Mouse (Mus musculus): ENCODE data around the gene Gse1. TPM values are rescaled to one million over a fixed set of nuclear protein-coding genes. Genes with fewer than 3 reads are reported as not detected.

Gene Gse1
- polyA plus RNA-seq, 1 experiment, result 17.1 TPM

GRCm38 (mm10) chr8:120336087-120336380 is 107.8 kb downstream of the Gse1 start:
- Histone ChIP-seq H3K27me3 (ENCODE audit: control insufficient read depth) (peaks cover 21% of the 10 kb centered on the region), H3K9me3 (ENCODE audit: control insufficient read depth, low read length) (peaks cover 6% of the 10 kb centered on the region), H3K4me1 (ENCODE audit: control insufficient read depth) (peaks cover 54% of the 10 kb centered on the region), H3K36me3 (ENCODE audit: control insufficient read depth) (no peaks in the 10 kb centered on the region), H3K4me3 (replicated peaks) (peak overlapping the region; percentile 44)
- TF ChIP-seq TAL1 (IDR thresholded peaks at IDR 0.05; ENCODE audit: low read length) (no peak), GATA1 (IDR thresholded peaks at IDR 0.05; ENCODE audit: low read length) (no peak)

- no peaks in the 10 kb centered on the region for H3K36me3 ChIP-seq (ENCODE audit: control insufficient read depth)
- no peak overlapping the region for H3K4me3 ChIP-seq (replicated peaks)
- no peak for TF ChIP-seq TAL1 (IDR thresholded peaks at IDR 0.05; ENCODE audit: low read length)
- TF ChIP-seq GATA1 (IDR thresholded peaks at IDR 0.05; ENCODE audit: low read length), result no peak
- peaks cover 21% of the 10 kb centered on the region for H3K27me3 ChIP-seq (ENCODE audit: control insufficient read depth)
- H3K4me1 ChIP-seq (ENCODE audit: control insufficient read depth), result peaks cover 55% of the 10 kb centered on the region
- H3K9me3 ChIP-seq (ENCODE audit: control insufficient read depth, low read length), result peaks cover 6% of the 10 kb centered on the region
Observed at GRCm38 (mm10) chr8:120336909-120337555, 108.8 kb downstream of the Gse1 start.

GRCm38 (mm10) chr8:120337627-120338026 is 109.4 kb downstream of the Gse1 start:
- Histone ChIP-seq H3K4me3 (replicated peaks) (no peak overlapping the region), H3K36me3 (ENCODE audit: control insufficient read depth) (no peaks in the 10 kb centered on the region), H3K27me3 (ENCODE audit: control insufficient read depth) (peaks cover 21% of the 10 kb centered on the region), H3K4me1 (ENCODE audit: control insufficient read depth) (peaks cover 56% of the 10 kb centered on the region), H3K9me3 (ENCODE audit: control insufficient read depth, low read length) (peaks cover 6% of the 10 kb centered on the region)
- TF ChIP-seq TAL1 (IDR thresholded peaks at IDR 0.05; ENCODE audit: low read length) (no peak), GATA1 (IDR thresholded peaks at IDR 0.05; ENCODE audit: low read length) (no peak)

GRCm38 (mm10) chr8:120338678-120339077 is 110.4 kb downstream of the Gse1 start:
- TF ChIP-seq TAL1 (IDR thresholded peaks at IDR 0.05; ENCODE audit: low read length) (no peak), GATA1 (IDR thresholded peaks at IDR 0.05; ENCODE audit: low read length) (no peak)
- H3K4me1 ChIP-seq (ENCODE audit: control insufficient read depth), result peaks cover 58% of the 10 kb centered on the region
- peaks cover 6% of the 10 kb centered on the region for H3K9me3 ChIP-seq (ENCODE audit: control insufficient read depth, low read length)
- H3K27me3 ChIP-seq (ENCODE audit: control insufficient read depth), result peaks cover 21% of the 10 kb centered on the region
- no peaks in the 10 kb centered on the region for H3K36me3 ChIP-seq (ENCODE audit: control insufficient read depth)
- no peak overlapping the region for H3K4me3 ChIP-seq (replicated peaks)

GRCm38 (mm10) chr8:120339743-120340142 is 111.5 kb downstream of the Gse1 start:
- Histone ChIP-seq H3K4me1 (ENCODE audit: control insufficient read depth) (peaks cover 59% of the 10 kb centered on the region), H3K36me3 (ENCODE audit: control insufficient read depth) (no peaks in the 10 kb centered on the region), H3K9me3 (ENCODE audit: control insufficient read depth, low read length) (peaks cover 6% of the 10 kb centered on the region), H3K4me3 (replicated peaks) (no peak overlapping the region), H3K27me3 (ENCODE audit: control insufficient read depth) (peaks cover 19% of the 10 kb centered on the region)
- no peak for TF ChIP-seq TAL1 (IDR thresholded peaks at IDR 0.05; ENCODE audit: low read length)
- TF ChIP-seq GATA1 (IDR thresholded peaks at IDR 0.05; ENCODE audit: low read length), result no peak

- Histone ChIP-seq H3K4me3 (replicated peaks) (no peak overlapping the region), H3K4me1 (ENCODE audit: control insufficient read depth) (peaks cover 45% of the 10 kb centered on the region), H3K9me3 (ENCODE audit: control insufficient read depth, low read length) (peaks cover 13% of the 10 kb centered on the region), H3K27me3 (ENCODE audit: control insufficient read depth) (peaks cover 12% of the 10 kb centered on the region), H3K36me3 (ENCODE audit: control insufficient read depth) (no peaks in the 10 kb centered on the region)
- no peak for TF ChIP-seq TAL1 (IDR thresholded peaks at IDR 0.05; ENCODE audit: low read length)
- no peak for TF ChIP-seq GATA1 (IDR thresholded peaks at IDR 0.05; ENCODE audit: low read length)
Observed at GRCm38 (mm10) chr8:120341124-120341523, 112.9 kb downstream of the Gse1 start.

- TF ChIP-seq GATA1 (IDR thresholded peaks at IDR 0.05; ENCODE audit: low read length), result no peak
- TF ChIP-seq TAL1 (IDR thresholded peaks at IDR 0.05; ENCODE audit: low read length), result no peak
- peaks cover 13% of the 10 kb centered on the region for H3K9me3 ChIP-seq (ENCODE audit: control insufficient read depth, low read length)
- H3K4me3 ChIP-seq (replicated peaks), result no peak overlapping the region
- no peaks in the 10 kb centered on the region for H3K36me3 ChIP-seq (ENCODE audit: control insufficient read depth)
- peaks cover 6% of the 10 kb centered on the region; the same call in 1 of the 2 replicates for H3K27me3 ChIP-seq (ENCODE audit: control insufficient read depth)
- H3K4me1 ChIP-seq (ENCODE audit: control insufficient read depth), result peaks cover 29% of the 10 kb centered on the region
Observed at GRCm38 (mm10) chr8:120342847-120343548, 114.7 kb downstream of the Gse1 start.

- H3K36me3 ChIP-seq (ENCODE audit: control insufficient read depth), result no peaks in the 10 kb centered on the region
- H3K9me3 ChIP-seq (ENCODE audit: control insufficient read depth, low read length), result peaks cover 11% of the 10 kb centered on the region
- no peak for TF ChIP-seq TAL1 (IDR thresholded peaks at IDR 0.05; ENCODE audit: low read length)
- no peak for TF ChIP-seq GATA1 (IDR thresholded peaks at IDR 0.05; ENCODE audit: low read length)
- peaks cover 29% of the 10 kb centered on the region for H3K4me1 ChIP-seq (ENCODE audit: control insufficient read depth)
- H3K4me3 ChIP-seq (replicated peaks), result no peak overlapping the region
- peaks cover 6% of the 10 kb centered on the region; the same call in 1 of the 2 replicates for H3K27me3 ChIP-seq (ENCODE audit: control insufficient read depth)
Observed at GRCm38 (mm10) chr8:120343582-120343981, 115.3 kb downstream of the Gse1 start.

GRCm38 (mm10) chr8:120344166-120344565 is 115.9 kb downstream of the Gse1 start:
- Histone ChIP-seq H3K4me3 (replicated peaks) (no peak overlapping the region), H3K36me3 (ENCODE audit: control insufficient read depth) (no peaks in the 10 kb centered on the region), H3K4me1 (ENCODE audit: control insufficient read depth) (peaks cover 29% of the 10 kb centered on the region), H3K27me3 (ENCODE audit: control insufficient read depth) (peaks cover 6% of the 10 kb centered on the region; the same call in 1 of the 2 replicates), H3K9me3 (ENCODE audit: control insufficient read depth, low read length) (peaks cover 7% of the 10 kb centered on the region)
- TF ChIP-seq TAL1 (IDR thresholded peaks at IDR 0.05; ENCODE audit: low read length), result peak; percentile 26; the same call in 1 of the 3 replicates
- peak; percentile 46 for TF ChIP-seq GATA1 (IDR thresholded peaks at IDR 0.05; ENCODE audit: low read length)
